Mouse (Mus musculus): ENCODE measurements around the gene Slc23a2. TPM values are rescaled to one million over a fixed set of nuclear protein-coding genes. Genes with fewer than 3 reads are reported as not detected.
A peak's percentile ranks its signal among the peaks of the same experiment; 100 is the strongest.

Slc23a2 gene
- polyA plus RNA-seq, 1 experiment from 2014 or later, result 5.6 TPM

DNA sequence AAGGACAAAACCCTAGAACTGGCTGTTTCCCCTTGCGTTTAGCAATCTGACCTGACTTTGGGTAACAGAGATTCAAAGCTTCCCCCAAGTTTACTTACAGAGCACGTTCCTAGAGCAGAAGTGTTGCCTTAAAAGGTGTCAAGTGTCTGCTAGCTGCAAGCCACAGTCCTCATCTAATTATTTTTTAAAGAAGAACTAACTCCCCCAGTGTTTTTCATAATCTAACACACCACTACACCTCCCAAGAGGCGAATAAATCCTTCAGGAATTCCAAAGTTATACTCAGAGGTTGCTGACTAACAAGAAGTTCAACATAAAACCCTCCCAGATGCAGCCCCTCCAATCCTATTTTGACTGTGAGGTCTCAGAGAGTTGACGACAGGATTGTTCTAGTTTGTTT lies 136.7 kb downstream of the Slc23a2 start:
- no peak for DNase-seq (ENCODE audit: low spot score)
- Histone ChIP-seq H3K4me2 (replicated peaks; ENCODE audit: low read depth) (no peak overlapping the region), H3K27ac (replicated peaks) (no peak overlapping the region; the same call in 1 of the 2 replicates), H3K36me3 (ENCODE audit: control insufficient read depth, insufficient read depth, low read length) (no peaks in the 10 kb centered on the region), H3K4me1 (replicated peaks; ENCODE audit: control insufficient read depth, insufficient read depth) (peaks cover 2% of the 10 kb centered on the region; the same call in 1 of the 2 replicates), H3K9ac (ENCODE audit: low read length) (no peak overlapping the region), H3K9me3 (ENCODE audit: control insufficient read depth, low read length) (no peaks in the 10 kb centered on the region), H3K27me3 (ENCODE audit: control insufficient read depth, insufficient read depth, low read length) (no peaks in the 10 kb centered on the region), H3K4me3 (ENCODE audit: low read depth, low read length) (no peak overlapping the region)
- TF ChIP-seq CTCF (IDR thresholded peaks at IDR 0.05; ENCODE audit: low read depth) (no peak), EP300 (optimal IDR thresholded peaks at IDR 0.05) (no peak)
- no peak for ATAC-seq (ENCODE audit: low FRiP score, low TSS enrichment)
- 32% methylated on average over 4 of the region's 4 CpGs for WGBS

DNA sequence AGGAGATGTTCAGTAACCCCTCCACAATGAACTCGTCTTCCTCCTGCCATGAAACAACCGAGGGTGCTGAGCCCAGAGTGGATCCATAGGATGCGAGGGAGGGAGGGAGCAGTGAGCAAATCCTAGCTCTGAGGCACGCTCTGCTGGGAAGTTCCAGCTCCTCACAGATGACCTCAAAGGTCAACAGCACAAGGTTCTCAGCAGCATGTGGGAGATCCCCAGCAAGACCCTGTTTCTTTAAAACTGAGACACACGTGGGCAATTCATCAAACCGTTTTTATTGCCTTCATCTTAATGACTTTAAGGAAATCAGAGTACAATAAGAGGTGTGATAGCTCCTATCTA lies 137.5 kb downstream of the Slc23a2 start:
- Histone ChIP-seq H3K9ac (ENCODE audit: low read length) (no peak overlapping the region), H3K27ac (replicated peaks) (no peak overlapping the region; the same call in 1 of the 2 replicates), H3K9me3 (ENCODE audit: control insufficient read depth, low read length) (no peaks in the 10 kb centered on the region), H3K4me3 (ENCODE audit: low read depth, low read length) (no peak overlapping the region), H3K4me1 (replicated peaks; ENCODE audit: control insufficient read depth, insufficient read depth) (peaks cover 2% of the 10 kb centered on the region; the same call in 1 of the 2 replicates), H3K4me2 (replicated peaks; ENCODE audit: low read depth) (no peak overlapping the region), H3K27me3 (ENCODE audit: control insufficient read depth, insufficient read depth, low read length) (no peaks in the 10 kb centered on the region), H3K36me3 (ENCODE audit: control insufficient read depth, insufficient read depth, low read length) (no peaks in the 10 kb centered on the region)
- ATAC-seq (ENCODE audit: low FRiP score, low TSS enrichment), result no peak
- 58% methylated on average over 6 of the region's 6 CpGs for WGBS
- TF ChIP-seq EP300 (optimal IDR thresholded peaks at IDR 0.05), result no peak
- no peak for TF ChIP-seq CTCF (IDR thresholded peaks at IDR 0.05; ENCODE audit: low read depth)
- DNase-seq (ENCODE audit: low spot score), result no peak

DNA sequence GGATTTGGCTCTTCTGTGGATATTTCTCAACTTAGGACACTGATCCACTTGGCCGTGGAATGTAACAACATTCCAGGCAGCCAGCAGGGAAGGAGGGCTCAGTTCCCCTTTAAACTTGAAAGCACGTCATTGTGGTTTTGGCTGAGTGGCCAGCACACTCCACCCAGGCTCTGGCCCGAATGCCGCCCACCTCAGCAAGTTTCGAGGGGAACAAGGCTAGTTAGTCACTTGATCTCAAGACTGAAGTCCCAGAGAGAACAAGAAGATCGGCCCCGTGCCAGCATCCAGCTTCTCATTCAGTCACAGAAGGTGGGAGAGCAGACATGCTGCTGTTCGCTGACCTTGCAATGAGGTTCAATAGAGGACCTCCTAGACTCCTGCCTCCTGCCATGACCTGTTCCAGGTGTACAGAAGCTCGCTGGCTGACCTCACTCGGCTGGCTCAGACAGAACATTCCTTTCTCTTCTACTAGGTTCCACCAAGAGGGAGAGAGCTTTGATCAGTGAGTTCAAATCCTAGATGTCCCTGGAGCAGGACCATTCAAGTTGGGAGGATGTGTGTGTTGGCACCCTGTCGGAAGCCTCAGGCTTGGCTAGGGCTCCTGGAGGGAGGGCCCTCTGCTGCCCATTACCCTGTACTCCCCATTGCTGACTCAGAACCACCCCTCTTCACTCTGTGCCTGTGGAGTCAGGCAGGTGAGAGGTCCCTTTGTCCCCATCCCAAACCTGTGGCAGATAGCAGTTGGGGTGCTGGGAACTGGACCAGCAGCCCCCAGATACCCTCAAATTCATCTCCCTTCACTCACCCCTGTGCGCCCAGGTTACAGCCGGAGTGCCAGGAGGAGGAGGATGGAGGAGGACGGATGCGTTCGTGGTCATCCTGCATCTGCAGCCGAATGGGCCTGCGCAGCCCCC lies 138.1 kb downstream of the Slc23a2 start:
- Histone ChIP-seq H3K27me3 (ENCODE audit: control insufficient read depth, insufficient read depth, low read length) (no peaks in the 10 kb centered on the region), H3K4me2 (replicated peaks; ENCODE audit: low read depth) (no peak overlapping the region), H3K36me3 (ENCODE audit: control insufficient read depth, insufficient read depth, low read length) (no peaks in the 10 kb centered on the region), H3K4me1 (replicated peaks; ENCODE audit: control insufficient read depth, insufficient read depth) (peaks cover 2% of the 10 kb centered on the region; the same call in 1 of the 2 replicates), H3K27ac (replicated peaks) (peak overlapping the region; percentile 59), H3K9me3 (ENCODE audit: control insufficient read depth, low read length) (no peaks in the 10 kb centered on the region), H3K9ac (ENCODE audit: low read length) (no peak overlapping the region), H3K4me3 (ENCODE audit: low read depth, low read length) (no peak overlapping the region)
- ATAC-seq (ENCODE audit: low FRiP score, low TSS enrichment), result peak; percentile 71
- no peak for TF ChIP-seq EP300 (optimal IDR thresholded peaks at IDR 0.05)
- no peak for TF ChIP-seq CTCF (IDR thresholded peaks at IDR 0.05; ENCODE audit: low read depth)
- peak; percentile 41 for DNase-seq (ENCODE audit: low spot score)
- WGBS, result 74% methylated on average over 18 of the region's 18 CpGs

DNA sequence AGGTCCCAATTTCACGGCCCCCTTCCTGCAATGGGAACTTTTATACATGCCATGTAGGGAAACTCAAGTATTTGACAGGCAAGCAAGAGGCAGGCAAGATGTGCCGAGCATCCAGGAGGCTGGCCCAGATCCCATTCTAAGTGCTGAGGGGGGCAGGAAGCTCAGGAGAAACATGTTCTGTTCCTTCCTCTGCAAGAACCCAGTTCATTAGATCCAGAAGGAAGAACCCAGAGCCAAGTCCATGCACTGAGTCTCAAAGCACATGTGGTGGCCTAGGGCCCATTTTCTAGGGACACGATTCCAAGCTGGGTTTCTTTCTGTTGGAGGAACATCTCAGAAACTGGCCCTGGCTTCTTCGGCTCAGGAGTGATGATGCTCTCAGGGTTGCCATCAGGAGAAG lies 139.5 kb downstream of the Slc23a2 start:
- Histone ChIP-seq H3K9me3 (ENCODE audit: control insufficient read depth, low read length) (no peaks in the 10 kb centered on the region), H3K4me1 (replicated peaks; ENCODE audit: control insufficient read depth, insufficient read depth) (peaks cover 2% of the 10 kb centered on the region; the same call in 1 of the 2 replicates), H3K27ac (replicated peaks) (no peak overlapping the region), H3K9ac (ENCODE audit: low read length) (no peak overlapping the region), H3K36me3 (ENCODE audit: control insufficient read depth, insufficient read depth, low read length) (no peaks in the 10 kb centered on the region), H3K27me3 (ENCODE audit: control insufficient read depth, insufficient read depth, low read length) (no peaks in the 10 kb centered on the region), H3K4me3 (ENCODE audit: low read depth, low read length) (no peak overlapping the region), H3K4me2 (replicated peaks; ENCODE audit: low read depth) (no peak overlapping the region)
- ATAC-seq (ENCODE audit: low FRiP score, low TSS enrichment), result no peak
- 77% methylated on average over 4 of the region's 4 CpGs for WGBS
- no peak for DNase-seq (ENCODE audit: low spot score)
- TF ChIP-seq CTCF (IDR thresholded peaks at IDR 0.05; ENCODE audit: low read depth) (no peak), EP300 (optimal IDR thresholded peaks at IDR 0.05) (no peak)

DNA sequence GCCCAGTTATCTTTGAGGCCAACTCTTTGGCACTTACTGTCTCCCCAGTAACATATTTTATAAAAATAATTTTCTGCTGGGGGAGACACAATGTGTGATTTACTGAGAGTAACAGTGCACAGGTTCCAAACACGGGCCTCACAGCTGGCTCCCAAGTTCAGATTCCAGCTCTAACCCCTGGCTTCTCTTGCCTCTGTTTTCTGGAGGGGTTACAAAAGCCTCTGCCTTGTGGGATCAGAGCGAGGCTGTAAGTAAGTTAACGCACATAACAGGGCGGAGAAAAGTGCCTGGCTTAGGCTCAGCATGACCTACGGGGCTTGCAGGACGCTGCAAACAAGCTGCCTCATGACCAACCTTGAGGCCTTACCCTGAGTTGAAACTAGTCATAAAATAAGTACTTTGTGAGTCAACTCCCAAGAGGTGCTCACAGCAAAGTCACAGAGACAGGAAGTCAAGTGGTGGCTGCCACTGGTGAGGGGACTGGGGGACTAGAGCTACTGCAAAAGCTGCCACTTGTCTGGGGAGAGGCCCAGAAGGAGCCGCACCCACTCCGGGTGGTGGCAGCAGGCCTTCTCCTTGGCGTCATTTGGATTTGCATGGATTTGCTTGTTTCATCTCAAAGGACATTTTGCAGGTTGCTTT lies 140.3 kb downstream of the Slc23a2 start:
- Histone ChIP-seq H3K27ac (replicated peaks) (no peak overlapping the region), H3K9me3 (ENCODE audit: control insufficient read depth, low read length) (no peaks in the 10 kb centered on the region), H3K4me1 (replicated peaks; ENCODE audit: control insufficient read depth, insufficient read depth) (peaks cover 2% of the 10 kb centered on the region; the same call in 1 of the 2 replicates), H3K4me3 (ENCODE audit: low read depth, low read length) (no peak overlapping the region), H3K4me2 (replicated peaks; ENCODE audit: low read depth) (no peak overlapping the region), H3K36me3 (ENCODE audit: control insufficient read depth, insufficient read depth, low read length) (no peaks in the 10 kb centered on the region), H3K27me3 (ENCODE audit: control insufficient read depth, insufficient read depth, low read length) (no peaks in the 10 kb centered on the region), H3K9ac (ENCODE audit: low read length) (no peak overlapping the region)
- ATAC-seq (ENCODE audit: low FRiP score, low TSS enrichment) (no peak), DNase-seq (ENCODE audit: low spot score) (no peak)
- 58% methylated on average over 9 of the region's 9 CpGs for WGBS
- no peak for TF ChIP-seq EP300 (optimal IDR thresholded peaks at IDR 0.05)
- TF ChIP-seq CTCF (IDR thresholded peaks at IDR 0.05; ENCODE audit: low read depth), result no peak

DNA sequence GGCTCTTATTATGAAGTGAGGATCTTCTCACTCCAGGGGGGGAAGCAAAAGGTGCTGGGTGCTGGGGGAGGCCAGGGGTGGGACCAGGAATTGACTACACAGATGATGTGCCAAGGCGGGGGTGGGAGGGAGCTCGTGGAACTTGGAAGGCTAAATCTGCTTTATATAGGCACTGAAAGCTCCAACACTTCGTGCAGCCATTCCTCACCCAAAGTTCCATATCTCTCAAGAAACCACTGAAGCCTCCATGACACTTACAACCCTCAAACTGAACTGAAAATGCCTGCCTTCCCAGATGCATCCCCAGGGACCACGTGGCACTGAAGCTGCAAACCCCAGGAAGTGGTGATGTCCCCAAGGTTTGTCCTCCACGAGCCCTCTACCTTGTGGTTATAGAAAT lies 141.0 kb downstream of the Slc23a2 start:
- Histone ChIP-seq H3K9me3 (ENCODE audit: control insufficient read depth, low read length) (no peaks in the 10 kb centered on the region), H3K9ac (ENCODE audit: low read length) (no peak overlapping the region), H3K4me1 (replicated peaks; ENCODE audit: control insufficient read depth, insufficient read depth) (peaks cover 2% of the 10 kb centered on the region; the same call in 1 of the 2 replicates), H3K36me3 (ENCODE audit: control insufficient read depth, insufficient read depth, low read length) (no peaks in the 10 kb centered on the region), H3K27ac (replicated peaks) (no peak overlapping the region), H3K27me3 (ENCODE audit: control insufficient read depth, insufficient read depth, low read length) (no peaks in the 10 kb centered on the region), H3K4me2 (replicated peaks; ENCODE audit: low read depth) (no peak overlapping the region), H3K4me3 (ENCODE audit: low read depth, low read length) (no peak overlapping the region)
- DNase-seq (ENCODE audit: low spot score) (no peak), ATAC-seq (ENCODE audit: low FRiP score, low TSS enrichment) (no peak)
- WGBS, result 67% methylated on average over 5 of the region's 5 CpGs
- TF ChIP-seq CTCF (IDR thresholded peaks at IDR 0.05; ENCODE audit: low read depth) (no peak), EP300 (optimal IDR thresholded peaks at IDR 0.05) (no peak)

Other genes with a start within 250 kb of the Slc23a2 start
- 87.5 and 102 TPM in 2 replicates for gene Prnp, start 235.2 kb downstream of the Slc23a2 start, polyA plus RNA-seq (2015; fragmentation: Nextera tagmentation; extraction: Ambion mirVana)
- gene Prn, start 235.2 kb downstream of the Slc23a2 start, polyA plus RNA-seq (2015; fragmentation: Nextera tagmentation; extraction: Ambion mirVana), result 0.17 TPM in 2 replicates
- gene Prnd, start 194.2 kb downstream of the Slc23a2 start, polyA plus RNA-seq (2015; fragmentation: Nextera tagmentation; extraction: Ambion mirVana), result 16.3 and 22.8 TPM in 2 replicates
- 4.6 and 4.8 TPM in 2 replicates for gene Rassf2, start 114.8 kb downstream of the Slc23a2 start, polyA plus RNA-seq (2015; fragmentation: Nextera tagmentation; extraction: Ambion mirVana)
- gene Tmem230, start 102.7 kb upstream of the Slc23a2 start, polyA plus RNA-seq (2015; fragmentation: Nextera tagmentation; extraction: Ambion mirVana), result 28.6 and 29.4 TPM in 2 replicates
- 108 and 110 TPM in 2 replicates for gene Pcna, start 108.2 kb upstream of the Slc23a2 start, polyA plus RNA-seq (2015; fragmentation: Nextera tagmentation; extraction: Ambion mirVana)
- gene Cds2, start 118.0 kb upstream of the Slc23a2 start, polyA plus RNA-seq (2015; fragmentation: Nextera tagmentation; extraction: Ambion mirVana), result 12.6 and 13.1 TPM in 2 replicates
- 0.07 TPM in 1 of 2 replicates, not detected in the other for gene Prokr2, start 240.3 kb upstream of the Slc23a2 start, polyA plus RNA-seq (2015; fragmentation: Nextera tagmentation; extraction: Ambion mirVana)

Data from stomach, postnatal 0 days (tissue).